Mouse (Mus musculus) ES-E14 (cell line): ENCODE measurements around the gene Pafah1b2. TPM values are rescaled to one million over a fixed set of nuclear protein-coding genes. Genes with fewer than 3 reads are reported as not detected.
A peak's percentile ranks its signal among the peaks of the same experiment; 100 is the strongest.

Experiments used
- DNase-seq: peaks from one replicate; pipeline ENCODE4 v3.0.0-alpha.2; 2013; ENCODE audit warnings: low read depth, low spot score
- H3K27ac ChIP-seq: 2 replicates; pipeline ENCODE4 v1.5.1; 2012; ENCODE audit warnings: low read depth, mild to moderate bottlenecking, low read length, moderate library complexity, mixed read lengths; ENCODE audit not compliant: poor library complexity, insufficient read depth, severe bottlenecking
- H3K36me3 ChIP-seq: 2 replicates; pipeline ENCODE4 v1.6.1; 2012; ENCODE audit warnings: mild to moderate bottlenecking, low read length, moderate library complexity, mixed read lengths; ENCODE audit not compliant: control insufficient read depth, poor library complexity, insufficient read depth, severe bottlenecking
- H3K4me1 ChIP-seq, 2 experiments: fragments of 150-350 bp in 1 of 2; sonication (generic) in 1 of 2; 2 replicates each; pipeline ENCODE4 v1.6.1; 2012; ENCODE audit warnings: low read length in 2 of 2, mild to moderate bottlenecking in 1 of 2, mixed read lengths in 1 of 2; ENCODE audit not compliant: control insufficient read depth in 2 of 2, insufficient read depth in 2 of 2, poor library complexity in 1 of 2
- H3K4me3 ChIP-seq, 2 experiments: fragments of 150-350 bp in 1 of 2; sonication (generic) in 1 of 2; 2 replicates each; pipeline ENCODE4 v1.5.1; 2012; ENCODE audit warnings: low read length in 2 of 2, low read depth in 1 of 2, mild to moderate bottlenecking in 1 of 2, mixed read lengths in 1 of 2; ENCODE audit not compliant: insufficient read depth in 1 of 2, poor library complexity in 1 of 2, severe bottlenecking in 1 of 2
- H3K9ac ChIP-seq: 2 replicates; pipeline ENCODE4 v1.6.1; 2012; ENCODE audit warnings: low read depth, mild to moderate bottlenecking, low read length, mixed read lengths; ENCODE audit not compliant: poor library complexity, insufficient read depth, severe bottlenecking
- H3K9me3 ChIP-seq: fragments of 150-350 bp; sonication (generic); 2 replicates; pipeline ENCODE4 v1.6.1; 2012; ENCODE audit warnings: low read depth, mild to moderate bottlenecking, low read length; ENCODE audit not compliant: control insufficient read depth, insufficient read depth
- CHD2 ChIP-seq: IDR thresholded peaks from 2 replicates; pipeline ENCODE4 v1.6.1; 2014; ENCODE audit warnings: mild to moderate bottlenecking, low read depth, low read length, inconsistent platforms
- HCFC1 ChIP-seq: IDR thresholded peaks from 2 replicates; pipeline ENCODE4 v1.6.1; 2012; ENCODE audit warnings: low read length, inconsistent platforms, borderline replicate concordance; ENCODE audit not compliant: insufficient read depth
- MAFK ChIP-seq: IDR thresholded peaks from 2 replicates; pipeline ENCODE4 v1.6.1; 2014; ENCODE audit warnings: mild to moderate bottlenecking, low read depth, low read length, inconsistent platforms; ENCODE audit not compliant: insufficient read depth
- ZC3H11A ChIP-seq: IDR thresholded peaks from 2 replicates; pipeline ENCODE4 v1.6.1; 2012; ENCODE audit warnings: low read depth, mild to moderate bottlenecking, inconsistent platforms, low read length, borderline replicate concordance
- ZNF384 ChIP-seq: IDR thresholded peaks from 2 replicates; pipeline ENCODE4 v1.6.1; 2012; ENCODE audit warnings: low read depth, low read length, inconsistent platforms
- in situ Hi-C, 2 experiments: fragments of 600-800 bp; cut with MboI; formaldehyde crosslinking; loops; one replicate each; pipeline ENCODE4 v1.15.1; 2025; ENCODE audit warnings: low sequenced_read_pairs in 2 of 2, inconsistent platforms in 1 of 2; ENCODE audit not compliant: unreplicated experiment in 2 of 2
- total RNA-seq: library from RNA; depleted of rRNA; stranded (reverse); fragments of 300-350 nt; gene quantifications from 2 replicates; pipeline ENCODE4 v1.2.3, GENCODE M21; 2012

The Pafah1b2 gene
- total RNA-seq, 1 experiment, result 64.9 TPM

- Histone ChIP-seq H3K9ac (no peak overlapping the region), H3K4me3 (no peak overlapping the region), H3K9me3 (no peaks in the 10 kb centered on the region), H3K4me1 (peaks cover 1 to 12% of the 10 kb centered on the region in 2 experiments; a peak in 2 of 4 replicates), H3K36me3 (peaks cover 8% of the 10 kb centered on the region; the same call in 1 of the 2 replicates), H3K27ac (no peak overlapping the region)
- TF ChIP-seq ZC3H11A, result peak; percentile 36; the same call in 1 of the 2 replicates
- no peak for TF ChIP-seq CHD2
- no peak for DNase-seq
- in situ Hi-C loops, result no loop called here
Observed at GRCm38 (mm10) chr9:45936883-45937282, 75.6 kb downstream of the Pafah1b2 start.

DNA sequence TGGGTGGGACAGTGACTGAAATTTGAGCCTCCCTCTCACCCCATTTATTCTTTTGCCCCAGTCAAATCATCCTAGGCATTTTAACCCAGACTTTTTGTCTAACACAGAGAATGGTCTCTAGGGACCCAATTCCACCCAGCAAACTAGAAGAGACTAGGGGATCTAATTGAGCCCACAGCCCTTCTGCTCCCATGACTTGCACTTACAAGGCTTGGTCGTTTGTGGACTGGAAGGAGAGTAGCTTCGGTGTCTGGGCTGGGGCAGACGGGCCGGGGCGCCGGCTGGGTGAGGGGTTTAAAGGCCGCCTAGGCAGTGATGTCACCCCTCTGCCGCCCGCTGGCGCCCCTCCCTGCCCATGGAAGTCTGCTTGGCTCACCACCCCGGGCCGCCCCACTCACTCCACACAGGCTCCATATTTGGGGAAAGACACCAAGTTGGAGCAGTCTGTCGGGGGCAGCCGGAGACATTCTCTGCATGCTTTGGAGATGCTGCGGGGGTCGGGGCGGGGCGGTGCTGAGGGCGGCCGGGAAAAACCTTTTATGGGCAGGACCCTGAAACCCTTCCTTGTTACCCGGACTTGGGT lies 76.8 kb downstream of the Pafah1b2 start, which contains the start of gene Tagln:
Gene Tagln (minus strand): TSS at position 431 of the 583 bp plus-strand sequence.
- TF ChIP-seq ZC3H11A (no peak), ZNF384 (no peak), MAFK (no peak), HCFC1 (no peak), CHD2 (no peak)
- H3K9ac ChIP-seq, result peak within 1 kb of the TSS; percentile 62
- H3K4me1 ChIP-seq, result peaks cover 1 to 10% of the 10 kb centered on the region in 2 experiments; a peak in 1 of 4 replicates
- no peak within 1 kb of the TSS for H3K27ac ChIP-seq
- no peak for DNase-seq
- no peaks in the 10 kb centered on the region for H3K9me3 ChIP-seq
- peaks cover 11% of the 10 kb centered on the region; the same call in 1 of the 2 replicates for H3K36me3 ChIP-seq
- peak within 1 kb of the TSS; percentile 38 to 60 for H3K4me3 ChIP-seq
- in situ Hi-C loops, result no loop called here

- no peak for DNase-seq
- no peak overlapping the region for H3K9ac ChIP-seq
- H3K9me3 ChIP-seq, result no peaks in the 10 kb centered on the region
- no peak overlapping the region for H3K27ac ChIP-seq
- no peak overlapping the region for H3K4me3 ChIP-seq
- H3K36me3 ChIP-seq, result peaks cover 14% of the 10 kb centered on the region
- no peak for TF ChIP-seq HCFC1
- TF ChIP-seq ZNF384, result no peak
- no peak for TF ChIP-seq CHD2
- no peak for TF ChIP-seq ZC3H11A
- no peak for TF ChIP-seq MAFK
- in situ Hi-C loops, result no loop called here
- peaks cover 1 to 10% of the 10 kb centered on the region in 2 experiments; a peak in 1 of 4 replicates for H3K4me1 ChIP-seq
Observed at GRCm38 (mm10) chr9:45932571-45933415, 79.7 kb downstream of the Pafah1b2 start.

DNA sequence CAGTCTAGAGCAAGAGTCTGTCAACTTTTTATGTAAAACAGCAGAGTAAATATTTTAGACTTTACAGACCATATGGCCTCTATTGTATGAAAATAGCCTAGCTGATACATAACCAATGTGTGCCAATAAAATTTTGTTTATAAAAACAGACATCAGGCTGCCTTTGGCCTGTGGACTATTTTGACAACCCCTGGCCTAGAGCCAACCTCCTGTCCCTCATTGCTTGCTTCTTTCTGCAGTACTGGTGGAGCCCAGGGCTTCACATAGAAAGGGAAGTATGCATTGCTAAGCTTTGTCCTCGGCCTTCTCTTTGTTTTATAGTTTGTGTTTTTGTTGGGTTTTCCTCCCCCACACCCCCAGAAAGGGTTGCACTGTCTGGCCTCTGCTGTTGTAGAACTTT lies 80.5 kb downstream of the Pafah1b2 start:
- in situ Hi-C loops, result no loop called here
- H3K9ac ChIP-seq, result no peak overlapping the region
- H3K4me3 ChIP-seq, result no peak overlapping the region
- H3K4me1 ChIP-seq, result peaks cover 1 to 10% of the 10 kb centered on the region in 2 experiments; a peak in 1 of 4 replicates
- no peak overlapping the region for H3K27ac ChIP-seq
- no peak for DNase-seq
- H3K9me3 ChIP-seq, result no peaks in the 10 kb centered on the region
- peaks cover 20% of the 10 kb centered on the region for H3K36me3 ChIP-seq
- TF ChIP-seq CHD2, result no peak
- no peak for TF ChIP-seq HCFC1
- TF ChIP-seq ZC3H11A, result no peak
- no peak for TF ChIP-seq MAFK
- TF ChIP-seq ZNF384, result no peak
